ENCODE assay signal across 8 mouse cellular contexts in the genomic region with DNA sequence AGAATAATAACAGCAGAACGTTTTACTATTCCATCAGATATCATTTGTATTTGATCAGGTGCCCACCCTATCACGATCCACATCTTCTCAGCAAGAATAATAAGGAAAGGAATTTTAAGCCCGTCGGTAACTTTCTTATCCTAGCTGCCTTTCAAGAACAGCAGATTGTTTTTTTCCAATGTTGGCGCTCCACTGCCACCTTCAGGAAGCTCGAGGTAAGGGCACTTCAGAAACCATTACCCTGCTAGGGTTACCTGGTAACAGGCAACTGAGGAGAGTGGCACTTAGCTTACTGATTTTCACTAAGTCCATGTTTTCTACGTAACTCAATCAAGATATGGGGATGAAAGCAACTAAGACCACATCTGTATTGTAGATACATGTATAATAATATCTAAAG.
DNase-seq lines count a peak whose midpoint lies in the region; ATAC-seq lines count a peak whose summit lies in the region.

No protein-coding gene starts in this region.

- peak; percentile 74 for ATAC-seq in frontal cortex, adult (ENCODE audit: low TSS enrichment)

- no peak for DNase-seq in frontal cortex, postnatal 25 days (ENCODE audit: low spot score in 2 of 2)
- DNase-seq in right cerebral cortex, adult 2 months (ENCODE audit: low spot score in 2 of 2), result peak; percentile 29 to 49
- no peak for DNase-seq in right cerebral cortex, postnatal 4 days
- DNase-seq in embryo, embryonic 11 days, result peak; percentile 52
- peak; percentile 48 to 65 for DNase-seq in kidney, postnatal 36 days
- no peak for DNase-seq in left cerebral cortex, postnatal 36 days (ENCODE audit: low spot score in 2 of 2)
- DNase-seq in cerebellum, adult 9-11 months, result no peak

- intact Hi-C loops in left cerebral cortex, postnatal 36 days (cut with DNase I), result loop anchor here (2.0 to 10.0 kb wide), 5 partner anchors 368 to 1443 kb away; no protein-coding TSS in a partner anchor

Comparison
In these comparisons a context has a peak if more than half of its experiments do, and no peak if none do; other contexts are left out.
1. DNase-seq: peak in right cerebral cortex, adult 2 months (2 of 2), embryo, embryonic 11 days (single experiment) and kidney, postnatal 36 days (2 of 2); none in frontal cortex, postnatal 25 days (0 of 2), right cerebral cortex, postnatal 4 days (single experiment), left cerebral cortex, postnatal 36 days (0 of 2) and cerebellum, adult 9-11 months (single experiment).